In the genomic region with DNA sequence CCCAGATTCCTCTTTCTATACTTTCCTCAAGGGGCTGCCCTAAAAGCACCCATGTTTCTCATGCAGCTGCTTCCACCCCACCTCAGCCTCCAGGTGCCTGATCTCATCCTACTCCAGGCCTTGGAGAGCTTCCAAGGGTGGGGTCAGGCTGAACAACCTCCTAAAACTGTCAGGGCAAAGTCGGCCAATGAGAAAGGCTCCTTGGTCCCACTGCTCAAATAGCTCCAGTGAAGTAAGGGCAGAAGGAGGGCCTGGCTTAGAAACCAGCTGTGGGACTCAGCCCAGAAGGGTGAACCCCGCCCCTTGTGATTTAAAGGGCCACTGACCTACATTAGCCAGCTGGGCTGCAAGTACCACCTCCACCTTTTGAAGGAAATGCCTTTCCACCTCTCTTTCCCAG, we compare ENCODE assay signal across 8 mouse cellular contexts. TPM values are rescaled to one million over a fixed set of nuclear protein-coding genes. Genes with fewer than 3 reads are reported as not detected.
DNase-seq lines count a peak whose midpoint lies in the region.

No protein-coding gene starts in this region.

- H3K4me3 ChIP-seq in forebrain, embryonic 10.5 days, result no peak overlapping the region

- peak; percentile 76 for DNase-seq in adrenal gland, adult 2 months
- no peak for DNase-seq in adrenal gland, adult 18-20 months (ENCODE audit: low spot score in 2 of 2)
- peak; percentile 49 for DNase-seq in adrenal gland, postnatal 25 days
- DNase-seq in heart, adult 8-10 months (ENCODE audit: low spot score), result peak; percentile 84
- DNase-seq in kidney, postnatal 14 days, result peak; percentile 84
- peak; percentile 93 for DNase-seq in lung, postnatal 36 days
- DNase-seq in frontal cortex, postnatal 10 days (ENCODE audit: low spot score in 2 of 2), result no peak
- DNase-seq in forebrain, embryonic 10.5 days (ENCODE audit: extremely low spot score, low spot score), result no peak

- no peak overlapping the region for H3K27ac ChIP-seq in forebrain, embryonic 10.5 days

- H3K9me3 ChIP-seq in forebrain, embryonic 10.5 days, result no peaks in the 10 kb centered on the region

- peaks cover 42% of the 10 kb centered on the region for H3K4me1 ChIP-seq in forebrain, embryonic 10.5 days

- H3K36me3 ChIP-seq in forebrain, embryonic 10.5 days (replicated peaks), result peaks cover 64% of the 10 kb centered on the region

- peaks cover 20% of the 10 kb centered on the region; the same call in 1 of the 2 replicates for H3K27me3 ChIP-seq in forebrain, embryonic 10.5 days (ENCODE audit: poor library complexity, severe bottlenecking)

- 15% methylated on average over 2 of the region's 2 CpGs for WGBS in forebrain, embryonic 10.5 days

RNA-seq across cellular contexts. Expression of gene Kcnk7, which starts 9.6 kb away (rescaled TPM):
- total RNA-seq in adrenal gland, adult 2 months (2021), result not detected
- polyA plus RNA-seq in adrenal gland, adult 2 months (2012; rRNA removed), result not detected in 2 replicates
- total RNA-seq in adrenal gland, adult 18-20 months (2021), result not detected
- total RNA-seq in adrenal gland, postnatal 25 days (2021), result not detected in 2 replicates
- not detected for total RNA-seq in heart, adult 8-10 months (2022)
- 0.19 TPM in 1 of 2 replicates, not detected in the other for polyA plus RNA-seq in forebrain, embryonic 10.5 days (2016; fragmentation: Nextera tagmentation; extraction: Ambion mirVana)

RNA-seq across cellular contexts. Expression of gene Ehbp1l1, which starts 12.4 kb away (rescaled TPM):
- 10 to 100 TPM; 30.3 to 31.6 TPM for total RNA-seq in adrenal gland, adult 2 months (2021)
- polyA plus RNA-seq in adrenal gland, adult 2 months (2012; rRNA removed), result 47.6 and 49.2 TPM in 2 replicates
- total RNA-seq in adrenal gland, adult 18-20 months (2021), result 10 to 100 TPM; 33.5 to 45.6 TPM
- 35.7 and 40.9 TPM in 2 replicates for total RNA-seq in adrenal gland, postnatal 25 days (2021)
- total RNA-seq in heart, adult 8-10 months (2022), result 100 to 1,000 TPM; 145 to 158 (median 149) TPM
- polyA plus RNA-seq in forebrain, embryonic 10.5 days (2016; fragmentation: Nextera tagmentation; extraction: Ambion mirVana), result 6.6 and 8.4 TPM in 2 replicates

RNA-seq across cellular contexts. Expression of gene Fam89b, which starts 15.7 kb away (rescaled TPM):
- total RNA-seq in adrenal gland, adult 2 months (2021), result 10 to 100 TPM; 58.1 to 68.4 TPM
- 443 and 466 TPM in 2 replicates for polyA plus RNA-seq in adrenal gland, adult 2 months (2012; rRNA removed)
- 10 to 100 TPM; 42.9 to 61.5 TPM for total RNA-seq in adrenal gland, adult 18-20 months (2021)
- 44.8 and 59.4 TPM in 2 replicates for total RNA-seq in adrenal gland, postnatal 25 days (2021)
- 10 to 100 TPM; 22.8 to 26.9 (median 24.2) TPM for total RNA-seq in heart, adult 8-10 months (2022)
- 120 and 127 TPM in 2 replicates for polyA plus RNA-seq in forebrain, embryonic 10.5 days (2016; fragmentation: Nextera tagmentation; extraction: Ambion mirVana)

RNA-seq across cellular contexts. Expression of gene Pcnx3, which starts 25.0 kb away (rescaled TPM):
- total RNA-seq in adrenal gland, adult 2 months (2021), result 10 to 100 TPM; 88.9 to 90.8 TPM
- polyA plus RNA-seq in adrenal gland, adult 2 months (2012; rRNA removed), result 330 and 358 TPM in 2 replicates
- total RNA-seq in adrenal gland, adult 18-20 months (2021), result 100 to 1,000 TPM in 1 of 2 experiments, 10 to 100 TPM in 1; 84.6 to 103 TPM
- total RNA-seq in adrenal gland, postnatal 25 days (2021), result 110 and 124 TPM in 2 replicates
- 10 to 100 TPM; 18.0 to 21.9 (median 19.8) TPM for total RNA-seq in heart, adult 8-10 months (2022)
- 26.8 and 27.1 TPM in 2 replicates for polyA plus RNA-seq in forebrain, embryonic 10.5 days (2016; fragmentation: Nextera tagmentation; extraction: Ambion mirVana)

RNA-seq across cellular contexts. Expression of gene Map3k11, which starts 25.2 kb away (rescaled TPM):
- total RNA-seq in adrenal gland, adult 2 months (2021), result 10 to 100 TPM; 42.6 to 44.2 TPM
- polyA plus RNA-seq in adrenal gland, adult 2 months (2012; rRNA removed), result 102 and 104 TPM in 2 replicates
- 10 to 100 TPM; 36.9 to 45.8 TPM for total RNA-seq in adrenal gland, adult 18-20 months (2021)
- total RNA-seq in adrenal gland, postnatal 25 days (2021), result 43.7 and 49.7 TPM in 2 replicates
- 10 to 100 TPM; 22.1 to 24.1 (median 23.2) TPM for total RNA-seq in heart, adult 8-10 months (2022)
- 26.3 and 30.1 TPM in 2 replicates for polyA plus RNA-seq in forebrain, embryonic 10.5 days (2016; fragmentation: Nextera tagmentation; extraction: Ambion mirVana)

Comparison
In these comparisons a context has a peak if more than half of its experiments do, and no peak if none do; other contexts are left out.
1. DNase-seq: peak in adrenal gland, adult 2 months (single experiment), adrenal gland, postnatal 25 days (single experiment), heart, adult 8-10 months (single experiment), kidney, postnatal 14 days (single experiment) and lung, postnatal 36 days (single experiment); none in adrenal gland, adult 18-20 months (0 of 2), frontal cortex, postnatal 10 days (0 of 2) and forebrain, embryonic 10.5 days (single experiment).